Mouse (Mus musculus) gonadal fat pad, adult 2 months (tissue): Measurements from ENCODE around the gene Zfp462. TPM values are rescaled to one million over a fixed set of nuclear protein-coding genes. Genes with fewer than 3 reads are reported as not detected.
A peak's percentile ranks its signal among the peaks of the same experiment; 100 is the strongest.
"Not testable (repeated sequence)": the region's sequence is repeated elsewhere in the genome, so short reads cannot be mapped to it uniquely, and the experiment has no call there.

ENCODE experiments used
- DNase-seq: peaks from one replicate; pipeline ENCODE4 v3.0.0-alpha.2; 2012; ENCODE audit warnings: low read depth
- polyA plus RNA-seq: library from polyadenylated mRNA; depleted of rRNA; stranded (reverse); fragments of >200 nt; gene quantifications from 2 replicates; pipeline ENCODE4 v1.2.3, GENCODE M21; 2012; rRNA removed

Zfp462 gene
- 7.0 and 7.2 TPM in 2 replicates for polyA plus RNA-seq

- DNase-seq: no peak
These were observed at the start of gene Zfp462 for GRCm38 (mm10) chr4:54944921-54945430. Gene Zfp462 (plus strand): TSS chr4:54945048.

GRCm38 (mm10) chr4:54896017-54896416 is 48.8 kb upstream of the Zfp462 start:
- DNase-seq: no peak

GRCm38 (mm10) chr4:54904641-54905040 is 40.2 kb upstream of the Zfp462 start:
- no peak for DNase-seq

- DNase-seq: no peak
These were observed 39.4 kb upstream of the Zfp462 start for GRCm38 (mm10) chr4:54905399-54905953.

GRCm38 (mm10) chr4:54910300-54910699 is 34.5 kb upstream of the Zfp462 start:
- DNase-seq: peak; percentile 37

GRCm38 (mm10) chr4:54918276-54918675 is 26.6 kb upstream of the Zfp462 start:
- no peak for DNase-seq

- DNase-seq: no peak
These were observed 21.5 kb upstream of the Zfp462 start for GRCm38 (mm10) chr4:54923386-54923785.

GRCm38 (mm10) chr4:54924306-54924705 is 20.5 kb upstream of the Zfp462 start:
- no peak for DNase-seq

GRCm38 (mm10) chr4:54926456-54926855 is 18.4 kb upstream of the Zfp462 start:
- DNase-seq: not testable (repeated sequence)

- DNase-seq: not testable (repeated sequence)
These were observed 17.4 kb upstream of the Zfp462 start for GRCm38 (mm10) chr4:54927321-54928062.

- no peak for DNase-seq
These were observed 15.2 kb upstream of the Zfp462 start for GRCm38 (mm10) chr4:54929686-54930085.

- DNase-seq: no peak
These were observed 12.2 kb upstream of the Zfp462 start for GRCm38 (mm10) chr4:54932668-54933067.

GRCm38 (mm10) chr4:54937161-54937560 is 7.7 kb upstream of the Zfp462 start:
- no peak for DNase-seq

- DNase-seq: no peak
These were observed 976 bp downstream of the Zfp462 start for GRCm38 (mm10) chr4:54945603-54946445.

- DNase-seq: no peak
These were observed 1.8 kb downstream of the Zfp462 start for GRCm38 (mm10) chr4:54946662-54947055.

GRCm38 (mm10) chr4:54947056-54947990 is 2.5 kb downstream of the Zfp462 start:
- no peak for DNase-seq

- no peak for DNase-seq
These were observed 3.3 kb downstream of the Zfp462 start for GRCm38 (mm10) chr4:54947991-54948615.

GRCm38 (mm10) chr4:54948616-54949560 is 4.0 kb downstream of the Zfp462 start:
- no peak for DNase-seq

- DNase-seq: no peak
These were observed 4.7 kb downstream of the Zfp462 start for GRCm38 (mm10) chr4:54949561-54949940.

GRCm38 (mm10) chr4:54950136-54950535 is 5.3 kb downstream of the Zfp462 start:
- no peak for DNase-seq
